Mouse (Mus musculus): ENCODE results near the gene Cnn2. TPM values are rescaled to one million over a fixed set of nuclear protein-coding genes. Genes with fewer than 3 reads are reported as not detected.
"Not testable (repeated sequence)": the region's sequence is repeated elsewhere in the genome, so short reads cannot be mapped to it uniquely, and the experiment has no call there.

The Cnn2 gene
- polyA plus RNA-seq, 1 experiment from 2014 or later = 115 TPM

GRCm38 (mm10) chr10:79958140-79958816, 30.1 kb upstream of the Cnn2 start:
- ATAC-seq (ENCODE audit: low FRiP score) = no peak
- Histone ChIP-seq H3K27ac (peak overlapping the region; percentile 20; the same call in 1 of the 2 replicates), H3K36me3 (replicated peaks) (peaks cover 19% of the 10 kb centered on the region), H3K27me3 (peaks cover 5% of the 10 kb centered on the region; the same call in 1 of the 2 replicates), H3K4me1 (peaks cover 16% of the 10 kb centered on the region), H3K4me3 (replicated peaks) (no peak overlapping the region), H3K9me3 (no peaks in the 10 kb centered on the region), H3K9ac (no peak overlapping the region), H3K4me2 (peak overlapping the region; percentile 27; the same call in 1 of the 2 replicates)
- WGBS = 17% methylated on average over 21 of the region's 21 CpGs

- H3K9ac ChIP-seq; H3K27me3 ChIP-seq; ATAC-seq (ENCODE audit: low FRiP score); H3K9me3 ChIP-seq; H3K27ac ChIP-seq: not testable (repeated sequence)
- Histone ChIP-seq H3K36me3 (replicated peaks) (peaks cover 30% of the 10 kb centered on the region), H3K4me2 (peak overlapping the region; percentile 80), H3K4me3 (replicated peaks) (peak overlapping the region; percentile 89), H3K4me1 (peaks cover 16% of the 10 kb centered on the region)
- WGBS = 40% methylated on average over 10 of the region's 10 CpGs
These were observed 29.0 kb upstream of the Cnn2 start for GRCm38 (mm10) chr10:79959412-79959811.

- peaks cover 5% of the 10 kb centered on the region; the same call in 1 of the 2 replicates for H3K27me3 ChIP-seq
- WGBS = under 1% methylated on average over 61 of the region's 61 CpGs
- H3K4me3 ChIP-seq (replicated peaks) = peak within 1 kb of the TSS; percentile 89
- H3K36me3 ChIP-seq (replicated peaks) = peaks cover 36% of the 10 kb centered on the region
- no peaks in the 10 kb centered on the region for H3K9me3 ChIP-seq
- peak within 1 kb of the TSS; percentile 81 for H3K9ac ChIP-seq
- peak; percentile 95 for ATAC-seq (ENCODE audit: low FRiP score)
- peak within 1 kb of the TSS; percentile 38 for H3K27ac ChIP-seq
- peak within 1 kb of the TSS; percentile 80 for H3K4me2 ChIP-seq
- H3K4me1 ChIP-seq = peaks cover 16% of the 10 kb centered on the region
These were observed 28.4 kb upstream of the Cnn2 start, which contains the start of gene Wdr18 for GRCm38 (mm10) chr10:79959847-79960601. Gene Wdr18, plus strand, starts transcription at chr10:79960152.

GRCm38 (mm10) chr10:79960671-79961294, 27.6 kb upstream of the Cnn2 start:
- Histone ChIP-seq H3K27me3 (peaks cover 5% of the 10 kb centered on the region; the same call in 1 of the 2 replicates), H3K4me3 (replicated peaks) (peak overlapping the region; percentile 89), H3K9ac (peak overlapping the region; percentile 81), H3K4me2 (peak overlapping the region; percentile 80), H3K9me3 (no peaks in the 10 kb centered on the region), H3K4me1 (peaks cover 16% of the 10 kb centered on the region), H3K36me3 (replicated peaks) (peaks cover 44% of the 10 kb centered on the region), H3K27ac (no peak overlapping the region)
- 15% methylated on average over 10 of the region's 10 CpGs for WGBS
- ATAC-seq (ENCODE audit: low FRiP score) = no peak

- Histone ChIP-seq H3K27ac (no peak overlapping the region), H3K36me3 (replicated peaks) (peaks cover 72% of the 10 kb centered on the region), H3K4me2 (no peak overlapping the region), H3K27me3 (peaks cover 11% of the 10 kb centered on the region), H3K4me1 (peaks cover 10% of the 10 kb centered on the region), H3K4me3 (replicated peaks) (no peak overlapping the region), H3K9me3 (no peaks in the 10 kb centered on the region), H3K9ac (no peak overlapping the region)
- 96% methylated on average over 7 of the region's 7 CpGs for WGBS
- ATAC-seq (ENCODE audit: low FRiP score) = no peak
These were observed 23.7 kb upstream of the Cnn2 start for GRCm38 (mm10) chr10:79964727-79965126.

GRCm38 (mm10) chr10:79965325-79965724, 23.1 kb upstream of the Cnn2 start:
- no peak overlapping the region; the same call in 1 of the 2 replicates for H3K4me3 ChIP-seq (replicated peaks)
- ATAC-seq (ENCODE audit: low FRiP score) = no peak
- peaks cover 10% of the 10 kb centered on the region for H3K4me1 ChIP-seq
- WGBS = 87% methylated on average over 5 of the region's 5 CpGs
- no peaks in the 10 kb centered on the region for H3K9me3 ChIP-seq
- H3K27me3 ChIP-seq = peaks cover 17% of the 10 kb centered on the region
- H3K27ac ChIP-seq = no peak overlapping the region
- H3K9ac ChIP-seq = no peak overlapping the region
- no peak overlapping the region for H3K4me2 ChIP-seq
- peaks cover 72% of the 10 kb centered on the region for H3K36me3 ChIP-seq (replicated peaks)

GRCm38 (mm10) chr10:79966886-79967400, 21.4 kb upstream of the Cnn2 start:
- H3K36me3 ChIP-seq (replicated peaks) = peaks cover 66% of the 10 kb centered on the region
- no peak overlapping the region for H3K27ac ChIP-seq

GRCm38 (mm10) chr10:79968181-79968580, 20.2 kb upstream of the Cnn2 start:
- H3K36me3 ChIP-seq (replicated peaks) = peaks cover 54% of the 10 kb centered on the region
- no peak overlapping the region for H3K27ac ChIP-seq
- H3K4me3 ChIP-seq (replicated peaks) = no peak overlapping the region
- WGBS = 96% methylated on average over 1 of the region's 1 CpGs
- H3K9ac ChIP-seq = no peak overlapping the region
- no peaks in the 10 kb centered on the region for H3K9me3 ChIP-seq
- no peak for ATAC-seq (ENCODE audit: low FRiP score)
- no peak overlapping the region for H3K4me2 ChIP-seq
- H3K4me1 ChIP-seq = peaks cover 8% of the 10 kb centered on the region
- peaks cover 46% of the 10 kb centered on the region for H3K27me3 ChIP-seq

More at GRCm38 (mm10) chr10:79966886-79967400, 21.4 kb upstream of the Cnn2 start:
- H3K9me3 ChIP-seq = no peaks in the 10 kb centered on the region
- no peak overlapping the region for H3K4me3 ChIP-seq (replicated peaks)
- H3K4me1 ChIP-seq = peaks cover 8% of the 10 kb centered on the region
- peaks cover 33% of the 10 kb centered on the region for H3K27me3 ChIP-seq
- no peak overlapping the region for H3K4me2 ChIP-seq
- no peak overlapping the region for H3K9ac ChIP-seq
- 90% methylated on average over 5 of the region's 5 CpGs for WGBS
- no peak for ATAC-seq (ENCODE audit: low FRiP score)

- no peak overlapping the region for H3K4me3 ChIP-seq (replicated peaks)
- WGBS = 7% methylated on average over 3 of the region's 3 CpGs
- peaks cover 8% of the 10 kb centered on the region for H3K4me1 ChIP-seq
- no peak overlapping the region for H3K9ac ChIP-seq
- ATAC-seq (ENCODE audit: low FRiP score) = no peak
- H3K4me2 ChIP-seq = no peak overlapping the region
- H3K27ac ChIP-seq = no peak overlapping the region
- no peaks in the 10 kb centered on the region for H3K9me3 ChIP-seq
- H3K36me3 ChIP-seq (replicated peaks) = peaks cover 49% of the 10 kb centered on the region
- peaks cover 51% of the 10 kb centered on the region for H3K27me3 ChIP-seq
These were observed 19.2 kb upstream of the Cnn2 start for GRCm38 (mm10) chr10:79969124-79969568.

GRCm38 (mm10) chr10:79970415-79971182, 17.8 kb upstream of the Cnn2 start, which contains the start of gene Grin3b:
Gene Grin3b, plus strand, starts transcription at chr10:79970715.
- Histone ChIP-seq H3K9ac (peak within 1 kb of the TSS; percentile 21), H3K4me1 (peaks cover 8% of the 10 kb centered on the region), H3K4me3 (replicated peaks) (peak within 1 kb of the TSS; percentile 37), H3K27me3 (peaks cover 51% of the 10 kb centered on the region), H3K4me2 (peak within 1 kb of the TSS; percentile 57), H3K36me3 (replicated peaks) (peaks cover 43% of the 10 kb centered on the region), H3K27ac (no peak within 1 kb of the TSS), H3K9me3 (no peaks in the 10 kb centered on the region)
- no peak for ATAC-seq (ENCODE audit: low FRiP score)
- WGBS = 8% methylated on average over 47 of the region's 47 CpGs

GRCm38 (mm10) chr10:79971183-79971497, 17.2 kb upstream of the Cnn2 start:
- ATAC-seq (ENCODE audit: low FRiP score) = no peak
- peaks cover 43% of the 10 kb centered on the region for H3K36me3 ChIP-seq (replicated peaks)
- peak overlapping the region; percentile 57 for H3K4me2 ChIP-seq
- H3K27me3 ChIP-seq = peaks cover 51% of the 10 kb centered on the region
- no peak overlapping the region for H3K27ac ChIP-seq
- no peaks in the 10 kb centered on the region for H3K9me3 ChIP-seq
- peaks cover 8% of the 10 kb centered on the region for H3K4me1 ChIP-seq
- H3K9ac ChIP-seq = peak overlapping the region; percentile 21
- H3K4me3 ChIP-seq (replicated peaks) = peak overlapping the region; percentile 37
- WGBS = 3% methylated on average over 21 of the region's 21 CpGs
